Mouse (Mus musculus) neural tube, embryonic 11.5 days (tissue): ENCODE measurements at regions not wholly inside any gene's neighbourhood (a gene's known extent, or its start where the extent isn't known, plus 50 kb on each side); places are given as distances from the start of the nearest gene placed in this dataset.

Experiments
- ATAC-seq: fragments of 200-750 bp; cut with Nextera tagmentation; 2 replicates; pipeline ENCODE4 v1.8.0; 2017; ENCODE audit warnings: moderate number of reproducible peaks, mild to moderate bottlenecking, moderate TSS enrichment, moderate library complexity; ENCODE audit not compliant: insufficient read depth, low FRiP score, low TSS enrichment
- DNase-seq: peaks from one replicate; pipeline ENCODE4 v3.0.0-alpha.2; 2015; ENCODE audit warnings: low spot score
- H3K27ac ChIP-seq: fragments of 300-500 bp; sonication (generic); 2 replicates; pipeline ENCODE4 v1.5.1; 2014; ENCODE audit warnings: low read depth, mild to moderate bottlenecking, low read length
- H3K27me3 ChIP-seq: fragments of 300-500 bp; sonication (generic); 2 replicates; pipeline ENCODE4 v1.6.1; 2014; ENCODE audit warnings: mild to moderate bottlenecking, low read length, mixed read lengths; ENCODE audit not compliant: control insufficient read depth, insufficient read depth
- H3K36me3 ChIP-seq: fragments of 300-500 bp; sonication (generic); 2 replicates; pipeline ENCODE4 v1.6.1; 2014; ENCODE audit warnings: mild to moderate bottlenecking, low read length, moderate library complexity, mixed read lengths; ENCODE audit not compliant: control insufficient read depth, insufficient read depth
- H3K4me1 ChIP-seq: fragments of 300-500 bp; sonication (generic); 2 replicates; pipeline ENCODE4 v1.6.1; 2014; ENCODE audit warnings: low read length, mixed read lengths; ENCODE audit not compliant: control insufficient read depth, insufficient read depth
- H3K4me2 ChIP-seq: fragments of 300-500 bp; sonication (generic); 2 replicates; pipeline ENCODE4 v1.6.1; 2014; ENCODE audit warnings: low read depth, mild to moderate bottlenecking, moderate library complexity
- H3K4me3 ChIP-seq: fragments of 300-500 bp; sonication (generic); 2 replicates; pipeline ENCODE4 v1.5.1; 2014; ENCODE audit warnings: low read depth, low read length
- H3K9ac ChIP-seq: fragments of 300-500 bp; sonication (generic); 2 replicates; pipeline ENCODE4 v1.6.1; 2014; ENCODE audit warnings: mild to moderate bottlenecking, low read length
- H3K9me3 ChIP-seq: fragments of 300-500 bp; sonication (generic); 2 replicates; pipeline ENCODE4 v1.6.1; 2016; ENCODE audit warnings: low read length; ENCODE audit not compliant: control insufficient read depth
- WGBS: fragments of 180-500 bp; shearing (Covaris S2); extraction: QIAGEN DNeasy Blood & Tissue Kit; methylation state at CpG from one replicate; pipeline ENCODE4 v1.1.7; 2014; 5-methylcytosine and 5-hydroxymethylcytosine counted together

DNA sequence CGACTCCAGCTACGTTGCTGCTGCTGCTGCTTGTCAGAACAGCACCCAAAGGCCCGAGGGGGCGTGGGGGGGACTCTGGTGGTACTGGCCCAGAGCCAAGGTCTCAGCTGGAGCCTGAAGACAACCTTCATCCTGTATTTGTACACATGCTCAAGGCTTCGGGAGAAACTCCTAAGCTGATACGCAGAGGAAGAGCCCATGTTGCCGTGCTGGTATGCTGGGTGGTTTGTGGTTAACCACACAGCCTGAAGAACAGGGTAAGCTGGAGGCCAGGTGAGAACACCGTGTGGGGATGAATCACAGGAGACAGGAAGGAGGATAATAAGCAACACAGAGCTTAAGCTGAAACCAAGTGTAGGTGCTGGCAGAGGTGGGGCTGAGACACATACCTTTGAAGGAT, 68.9 kb upstream of the Atl2 start:
- no peak overlapping the region for H3K4me2 ChIP-seq
- ATAC-seq (no peak), DNase-seq (no peak)
- no peaks in the 10 kb centered on the region for H3K9me3 ChIP-seq
- no peaks in the 10 kb centered on the region for H3K36me3 ChIP-seq
- no peak overlapping the region for H3K9ac ChIP-seq
- H3K27ac ChIP-seq = no peak overlapping the region
- H3K27me3 ChIP-seq = no peaks in the 10 kb centered on the region
- 82% methylated on average over 8 of the region's 8 CpGs for WGBS
- H3K4me3 ChIP-seq = no peak overlapping the region
- no peaks in the 10 kb centered on the region for H3K4me1 ChIP-seq

- no peak overlapping the region for H3K27ac ChIP-seq
- H3K4me3 ChIP-seq = no peak overlapping the region
- H3K4me2 ChIP-seq = no peak overlapping the region
- DNase-seq (no peak), ATAC-seq (no peak)
- no peaks in the 10 kb centered on the region for H3K27me3 ChIP-seq
- no peaks in the 10 kb centered on the region for H3K36me3 ChIP-seq
- 79% methylated on average over 2 of the region's 2 CpGs for WGBS
- H3K9me3 ChIP-seq = no peaks in the 10 kb centered on the region
- H3K4me1 ChIP-seq = no peaks in the 10 kb centered on the region
- H3K9ac ChIP-seq = no peak overlapping the region
Measured at GRCm38 (mm10) chr17:79963330-79963729, 67.4 kb upstream of the Atl2 start.

GRCm38 (mm10) chr17:79961391-79961790, 65.5 kb upstream of the Atl2 start:
- no peak overlapping the region for H3K4me3 ChIP-seq
- H3K36me3 ChIP-seq = no peaks in the 10 kb centered on the region
- no peak overlapping the region for H3K27ac ChIP-seq
- DNase-seq = no peak
- H3K4me2 ChIP-seq = no peak overlapping the region
- no peaks in the 10 kb centered on the region for H3K4me1 ChIP-seq
- no peaks in the 10 kb centered on the region for H3K9me3 ChIP-seq
- no peak overlapping the region for H3K9ac ChIP-seq
- WGBS = 70% methylated on average over 9 of the region's 9 CpGs
- H3K27me3 ChIP-seq = no peaks in the 10 kb centered on the region
- ATAC-seq = no peak

- no peak overlapping the region for H3K4me2 ChIP-seq
- DNase-seq = no peak
- 49% methylated on average over 3 of the region's 3 CpGs for WGBS
- no peak overlapping the region for H3K27ac ChIP-seq
- no peak overlapping the region for H3K9ac ChIP-seq
- ATAC-seq = no peak
- no peaks in the 10 kb centered on the region for H3K4me1 ChIP-seq
- H3K9me3 ChIP-seq = no peaks in the 10 kb centered on the region
- H3K27me3 ChIP-seq = no peaks in the 10 kb centered on the region
- no peaks in the 10 kb centered on the region for H3K36me3 ChIP-seq
- H3K4me3 ChIP-seq = no peak overlapping the region
Measured at GRCm38 (mm10) chr17:79960688-79961087, 64.8 kb upstream of the Atl2 start.

DNA sequence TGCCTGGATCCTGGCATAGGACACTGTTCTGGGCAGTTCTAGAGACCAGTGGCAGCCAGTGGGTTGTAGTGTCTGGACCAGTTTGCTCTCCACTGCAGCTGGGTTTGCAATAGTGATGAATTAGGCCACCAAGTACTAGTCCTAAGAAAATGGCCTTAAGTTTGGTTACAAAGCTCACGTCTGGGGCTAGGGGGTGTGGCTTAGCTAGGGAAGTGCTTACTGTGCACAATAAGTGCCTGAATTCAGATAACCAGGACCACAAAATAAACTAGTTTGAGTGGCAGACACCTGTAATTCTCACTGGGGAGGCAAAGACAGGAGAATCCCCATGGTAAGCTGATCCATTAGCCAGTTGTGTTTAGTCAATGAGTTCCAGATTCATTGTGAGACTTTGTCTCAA, 59.3 kb upstream of the Atl2 start:
- ATAC-seq = no peak
- no peaks in the 10 kb centered on the region for H3K9me3 ChIP-seq

DNA sequence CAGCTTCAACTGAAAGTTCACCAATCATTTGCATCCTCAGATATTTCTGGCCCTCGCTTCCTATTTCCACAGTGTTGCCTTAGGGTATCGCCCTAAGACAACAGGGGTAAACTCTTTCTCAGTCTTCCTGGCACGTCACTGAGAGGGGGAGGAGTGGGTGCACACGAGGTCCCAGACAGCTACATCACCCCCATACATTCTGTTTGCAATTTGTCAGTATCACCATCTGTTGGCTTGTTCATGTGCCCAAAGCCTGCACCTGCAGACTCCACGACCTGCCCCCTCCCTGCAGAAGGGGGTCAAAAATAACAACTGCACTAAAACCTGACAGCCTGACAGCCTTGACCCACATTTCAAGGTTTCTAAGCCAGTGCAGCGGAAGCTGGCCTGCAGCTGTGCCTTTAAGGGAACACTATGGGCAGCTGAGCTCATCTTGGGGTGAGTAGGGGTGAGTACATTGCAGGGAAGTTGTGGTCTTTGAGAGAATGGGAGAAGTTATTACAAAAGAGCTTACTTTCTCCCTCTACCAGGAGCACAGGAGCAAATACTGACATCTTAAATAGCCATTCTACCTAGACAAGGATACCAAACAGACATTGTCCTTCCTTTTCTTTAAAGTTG, 58.8 kb upstream of the Atl2 start:
- no peaks in the 10 kb centered on the region for H3K36me3 ChIP-seq
- ATAC-seq = no peak
- no peak overlapping the region for H3K4me3 ChIP-seq
- H3K27me3 ChIP-seq = no peaks in the 10 kb centered on the region
- H3K9ac ChIP-seq = no peak overlapping the region
- no peak for DNase-seq
- H3K27ac ChIP-seq = no peak overlapping the region
- H3K4me1 ChIP-seq = no peaks in the 10 kb centered on the region
- H3K4me2 ChIP-seq = no peak overlapping the region
- 67% methylated on average over 6 of the region's 6 CpGs for WGBS
- H3K9me3 ChIP-seq = no peaks in the 10 kb centered on the region

More for the DNA sequence above, 59.3 kb upstream of the Atl2 start:
- Histone ChIP-seq H3K4me2 (no peak overlapping the region), H3K27ac (no peak overlapping the region), H3K36me3 (no peaks in the 10 kb centered on the region), H3K27me3 (no peaks in the 10 kb centered on the region), H3K9ac (no peak overlapping the region), H3K4me3 (no peak overlapping the region), H3K4me1 (no peaks in the 10 kb centered on the region)
- WGBS = 59% methylated on average over 1 of the region's 1 CpGs
- DNase-seq = no peak

- H3K27ac ChIP-seq = no peak overlapping the region
- DNase-seq (no peak), ATAC-seq (no peak)
- no peak overlapping the region for H3K4me3 ChIP-seq
- no peak overlapping the region for H3K9ac ChIP-seq
- no peaks in the 10 kb centered on the region for H3K4me1 ChIP-seq
- H3K27me3 ChIP-seq = no peaks in the 10 kb centered on the region
- H3K9me3 ChIP-seq = no peaks in the 10 kb centered on the region
- H3K36me3 ChIP-seq = no peaks in the 10 kb centered on the region
- no peak overlapping the region for H3K4me2 ChIP-seq
- 59% methylated on average over 11 of the region's 11 CpGs for WGBS
Measured at GRCm38 (mm10) chr17:79948591-79949475, 52.9 kb upstream of the Atl2 start.
